Mouse (Mus musculus) embryonic facial prominence, embryonic 12.5 days (tissue): ENCODE results near the gene Add2. TPM values are rescaled to one million over a fixed set of nuclear protein-coding genes. Genes with fewer than 3 reads are reported as not detected.

Experiments
- ATAC-seq: fragments of 200-750 bp; cut with Nextera tagmentation; 2 replicates; pipeline ENCODE4 v1.8.0; 2017; ENCODE audit not compliant: insufficient number of reproducible peaks, insufficient read depth, low FRiP score, low TSS enrichment
- H3K27ac ChIP-seq: fragments of 300-500 bp; sonication (generic); 2 replicates; pipeline ENCODE4 v1.5.1; 2016; ENCODE audit warnings: mild to moderate bottlenecking
- H3K27me3 ChIP-seq: fragments of 300-500 bp; sonication (generic); 2 replicates; pipeline ENCODE4 v1.6.1; 2016; ENCODE audit warnings: mild to moderate bottlenecking, moderate library complexity
- H3K36me3 ChIP-seq: fragments of 300-500 bp; sonication (generic); 2 replicates; pipeline ENCODE4 v1.6.1; 2016; ENCODE audit warnings: mild to moderate bottlenecking
- H3K4me1 ChIP-seq: fragments of 300-500 bp; sonication (generic); 2 replicates; pipeline ENCODE4 v1.6.1; 2016
- H3K4me2 ChIP-seq: fragments of 300-500 bp; sonication (generic); replicated peaks from 2 replicates; pipeline ENCODE4 v1.6.1; 2016; ENCODE audit warnings: mild to moderate bottlenecking, moderate library complexity
- H3K4me3 ChIP-seq: fragments of 300-500 bp; sonication (generic); 2 replicates; pipeline ENCODE4 v1.5.1; 2016; ENCODE audit warnings: mild to moderate bottlenecking
- H3K9ac ChIP-seq: fragments of 300-500 bp; sonication (generic); 2 replicates; pipeline ENCODE4 v1.6.1; 2016; ENCODE audit warnings: mild to moderate bottlenecking, moderate library complexity
- H3K9me3 ChIP-seq: fragments of 300-500 bp; sonication (generic); 2 replicates; pipeline ENCODE4 v1.6.1; 2016; ENCODE audit warnings: mild to moderate bottlenecking, moderate library complexity
- WGBS: fragments of 180-500 bp; shearing (Covaris S2); methylation state at CpG from one replicate; pipeline ENCODE4 v1.1.7; 2016; 5-methylcytosine and 5-hydroxymethylcytosine counted together
- polyA plus RNA-seq: library from polyadenylated mRNA; unstranded; fragments of >200 nt; fragmentation: Nextera tagmentation; extraction: Ambion mirVana; gene quantifications from 2 replicates; pipeline ENCODE4 v1.2.1, GENCODE M21; 2016

The Add2 gene
- polyA plus RNA-seq, 1 experiment from 2014 or later = 20.0 TPM

- ATAC-seq = no peak
- no peak overlapping the region for H3K9ac ChIP-seq
- 64% methylated on average over 4 of the region's 4 CpGs for WGBS
- no peak overlapping the region for H3K4me3 ChIP-seq
- H3K4me2 ChIP-seq = no peak overlapping the region
- H3K4me1 ChIP-seq = 0 out of 2 replicates have a peak, but pooled peaks cover 3% of the 10 kb centered on the region
- H3K36me3 ChIP-seq = no peaks in the 10 kb centered on the region
- no peak overlapping the region for H3K27ac ChIP-seq
- H3K27me3 ChIP-seq = no peaks in the 10 kb centered on the region
- no peaks in the 10 kb centered on the region for H3K9me3 ChIP-seq
These were observed 120.0 kb downstream of the Add2 start for GRCm38 (mm10) chr6:86148518-86148917.

- no peak overlapping the region for H3K4me2 ChIP-seq
- no peaks in the 10 kb centered on the region for H3K36me3 ChIP-seq
- ATAC-seq = no peak
- no peak overlapping the region for H3K4me3 ChIP-seq
- no peak overlapping the region for H3K27ac ChIP-seq
- WGBS = 43% methylated on average over 4 of the region's 4 CpGs
- H3K4me1 ChIP-seq = 0 out of 2 replicates have a peak, but pooled peaks cover 3% of the 10 kb centered on the region
- no peaks in the 10 kb centered on the region for H3K27me3 ChIP-seq
- H3K9me3 ChIP-seq = no peaks in the 10 kb centered on the region
- H3K9ac ChIP-seq = no peak overlapping the region
These were observed 120.5 kb downstream of the Add2 start for GRCm38 (mm10) chr6:86149001-86149400.

- Histone ChIP-seq H3K9ac (no peak overlapping the region), H3K36me3 (no peaks in the 10 kb centered on the region), H3K4me2 (no peak overlapping the region), H3K27ac (no peak overlapping the region), H3K27me3 (no peaks in the 10 kb centered on the region), H3K4me3 (no peak overlapping the region), H3K4me1 (peaks cover 10% of the 10 kb centered on the region; the same call in 1 of the 2 replicates), H3K9me3 (no peaks in the 10 kb centered on the region)
- ATAC-seq = no peak
- WGBS = 89% methylated on average over 7 of the region's 7 CpGs
These were observed 124.2 kb downstream of the Add2 start for GRCm38 (mm10) chr6:86152676-86153075.

GRCm38 (mm10) chr6:86153436-86153990 is 125.0 kb downstream of the Add2 start:
- Histone ChIP-seq H3K4me1 (peaks cover 10% of the 10 kb centered on the region; the same call in 1 of the 2 replicates), H3K27ac (no peak overlapping the region), H3K9ac (no peak overlapping the region), H3K4me2 (no peak overlapping the region), H3K36me3 (no peaks in the 10 kb centered on the region), H3K9me3 (no peaks in the 10 kb centered on the region), H3K4me3 (no peak overlapping the region), H3K27me3 (no peaks in the 10 kb centered on the region)
- 52% methylated on average over 8 of the region's 8 CpGs for WGBS
- ATAC-seq = no peak

GRCm38 (mm10) chr6:86154006-86154405 is 125.5 kb downstream of the Add2 start:
- 71% methylated on average over 5 of the region's 5 CpGs for WGBS
- ATAC-seq = no peak

GRCm38 (mm10) chr6:86154481-86154880 is 126.0 kb downstream of the Add2 start:
- Histone ChIP-seq H3K4me2 (no peak overlapping the region), H3K27me3 (no peaks in the 10 kb centered on the region), H3K27ac (no peak overlapping the region), H3K9me3 (no peaks in the 10 kb centered on the region), H3K4me1 (peaks cover 8% of the 10 kb centered on the region; the same call in 1 of the 2 replicates), H3K9ac (no peak overlapping the region), H3K36me3 (no peaks in the 10 kb centered on the region), H3K4me3 (no peak overlapping the region)
- ATAC-seq = no peak
- WGBS = 73% methylated on average over 2 of the region's 2 CpGs

More at GRCm38 (mm10) chr6:86154006-86154405, 125.5 kb downstream of the Add2 start:
- Histone ChIP-seq H3K4me1 (peaks cover 8% of the 10 kb centered on the region; the same call in 1 of the 2 replicates), H3K9ac (no peak overlapping the region), H3K4me3 (no peak overlapping the region), H3K27me3 (no peaks in the 10 kb centered on the region), H3K9me3 (no peaks in the 10 kb centered on the region), H3K36me3 (no peaks in the 10 kb centered on the region), H3K4me2 (no peak overlapping the region), H3K27ac (no peak overlapping the region)

- WGBS = 69% methylated on average over 17 of the region's 17 CpGs
- ATAC-seq = no peak
- Histone ChIP-seq H3K27me3 (no peaks in the 10 kb centered on the region), H3K4me2 (no peak overlapping the region), H3K4me3 (no peak overlapping the region), H3K27ac (no peak overlapping the region), H3K9ac (no peak overlapping the region), H3K9me3 (no peaks in the 10 kb centered on the region), H3K4me1 (peaks cover 8% of the 10 kb centered on the region; the same call in 1 of the 2 replicates), H3K36me3 (no peaks in the 10 kb centered on the region)
These were observed 129.1 kb downstream of the Add2 start for GRCm38 (mm10) chr6:86157253-86158234.

GRCm38 (mm10) chr6:86160878-86161277 is 132.4 kb downstream of the Add2 start:
- 49% methylated on average over 3 of the region's 3 CpGs for WGBS
- Histone ChIP-seq H3K4me2 (no peak overlapping the region), H3K9me3 (no peaks in the 10 kb centered on the region), H3K4me1 (peaks cover 8% of the 10 kb centered on the region; the same call in 1 of the 2 replicates), H3K36me3 (no peaks in the 10 kb centered on the region), H3K4me3 (no peak overlapping the region), H3K27me3 (no peaks in the 10 kb centered on the region; the same call in 1 of the 2 replicates), H3K9ac (no peak overlapping the region), H3K27ac (no peak overlapping the region)
- ATAC-seq = no peak

- no peak for ATAC-seq
- no peak overlapping the region for H3K27ac ChIP-seq
- peaks cover 8% of the 10 kb centered on the region; the same call in 1 of the 2 replicates for H3K4me1 ChIP-seq
- H3K9ac ChIP-seq = no peak overlapping the region
- H3K4me3 ChIP-seq = no peak overlapping the region
- H3K27me3 ChIP-seq = no peaks in the 10 kb centered on the region; the same call in 1 of the 2 replicates
- 61% methylated on average over 7 of the region's 7 CpGs for WGBS
- no peaks in the 10 kb centered on the region for H3K36me3 ChIP-seq
- H3K4me2 ChIP-seq = no peak overlapping the region
- H3K9me3 ChIP-seq = no peaks in the 10 kb centered on the region
These were observed 133.1 kb downstream of the Add2 start for GRCm38 (mm10) chr6:86161586-86161985.

- Histone ChIP-seq H3K4me1 (peaks cover 2% of the 10 kb centered on the region; the same call in 1 of the 2 replicates), H3K27ac (no peak overlapping the region), H3K36me3 (no peaks in the 10 kb centered on the region), H3K4me2 (no peak overlapping the region), H3K27me3 (no peaks in the 10 kb centered on the region; the same call in 1 of the 2 replicates), H3K9ac (no peak overlapping the region), H3K4me3 (no peak overlapping the region), H3K9me3 (no peaks in the 10 kb centered on the region)
- ATAC-seq = no peak
- 68% methylated on average over 3 of the region's 3 CpGs for WGBS
These were observed 135.5 kb downstream of the Add2 start for GRCm38 (mm10) chr6:86164028-86164427.

GRCm38 (mm10) chr6:86166426-86166825 is 137.9 kb downstream of the Add2 start:
- ATAC-seq = no peak
- no peak overlapping the region for H3K27ac ChIP-seq

More at GRCm38 (mm10) chr6:86166426-86166825, 137.9 kb downstream of the Add2 start:
- no peaks in the 10 kb centered on the region for H3K36me3 ChIP-seq
- no peak overlapping the region for H3K4me3 ChIP-seq
- no peaks in the 10 kb centered on the region; the same call in 1 of the 2 replicates for H3K27me3 ChIP-seq
- H3K4me2 ChIP-seq = no peak overlapping the region
- peaks cover 6% of the 10 kb centered on the region; the same call in 1 of the 2 replicates for H3K4me1 ChIP-seq
- H3K9ac ChIP-seq = no peak overlapping the region
- H3K9me3 ChIP-seq = no peaks in the 10 kb centered on the region
- WGBS = 77% methylated on average over 9 of the region's 9 CpGs
